Comparison of ENCODE assay signal across 8 mouse cellular contexts in genomic region chr9:98033273-98033855, GRCm38 (mm10). TPM values are rescaled to one million over a fixed set of nuclear protein-coding genes. Genes with fewer than 3 reads are reported as not detected.
DNase-seq lines count a peak whose midpoint lies in the region; ATAC-seq and TF ChIP-seq lines count a peak whose summit lies in the region.

No protein-coding gene starts in this region.

- no peak for TF ChIP-seq CTCF in heart, postnatal 0 days (IDR thresholded peaks at IDR 0.05; ENCODE audit: low read depth)
- TF ChIP-seq CTCF in midbrain, postnatal 0 days (IDR thresholded peaks at IDR 0.05), result peak; percentile 63

- H3K27ac ChIP-seq in heart, postnatal 0 days (ENCODE audit: low read depth), result no peak overlapping the region
- peak overlapping the region; percentile 47; the same call in 1 of the 2 replicates for H3K27ac ChIP-seq in midbrain, postnatal 0 days (ENCODE audit: low read depth, low read length)

- WGBS in heart, postnatal 0 days, result 2% methylated on average over 35 of the region's 38 CpGs
- 1% methylated on average over 35 of the region's 38 CpGs for WGBS in midbrain, postnatal 0 days

- DNase-seq in retina, embryonic 14.5 days (ENCODE audit: low spot score), result peak; percentile 55
- DNase-seq in retina, postnatal 1 day, result no peak
- DNase-seq in cerebellum, postnatal 4 days (ENCODE audit: low spot score in 2 of 2), result peak; percentile 31 to 37
- no peak for DNase-seq in heart, postnatal 0 days (ENCODE audit: low spot score)
- DNase-seq in kidney, postnatal 4 days, result peak; percentile 43 to 64
- DNase-seq in midbrain, postnatal 0 days (ENCODE audit: low spot score), result peak; percentile 67
- DNase-seq in thymus, postnatal 25 days, result no peak
- DNase-seq in MN1 (ENCODE audit: low spot score), result no peak

- peak overlapping the region; percentile 95 for H3K4me2 ChIP-seq in heart, postnatal 0 days (ENCODE audit: low read depth, low read length)
- H3K4me2 ChIP-seq in midbrain, postnatal 0 days (ENCODE audit: low read depth, low read length, poor library complexity, severe bottlenecking), result peak overlapping the region; percentile 93

- peaks cover 57% of the 10 kb centered on the region for H3K27me3 ChIP-seq in heart, postnatal 0 days (ENCODE audit: control insufficient read depth, insufficient read depth, low read length)
- 0 out of 2 replicates have a peak, but pooled peaks cover 3% of the 10 kb centered on the region for H3K27me3 ChIP-seq in midbrain, postnatal 0 days (ENCODE audit: insufficient read depth, low read length)

- H3K9me3 ChIP-seq in heart, postnatal 0 days (replicated peaks; ENCODE audit: control insufficient read depth, low read length), result no peaks in the 10 kb centered on the region
- no peaks in the 10 kb centered on the region for H3K9me3 ChIP-seq in midbrain, postnatal 0 days (ENCODE audit: low read length)

- peak overlapping the region; percentile 59 for H3K4me3 ChIP-seq in heart, postnatal 0 days (ENCODE audit: low read depth, low read length)
- peak overlapping the region; percentile 77 for H3K4me3 ChIP-seq in midbrain, postnatal 0 days (ENCODE audit: low read depth, low read length)

- H3K4me1 ChIP-seq in heart, postnatal 0 days (ENCODE audit: control insufficient read depth, insufficient read depth), result 0 out of 2 replicates have a peak, but pooled peaks cover 10% of the 10 kb centered on the region
- H3K4me1 ChIP-seq in midbrain, postnatal 0 days (ENCODE audit: insufficient read depth, low read length), result no peaks in the 10 kb centered on the region

- no peaks in the 10 kb centered on the region for H3K36me3 ChIP-seq in heart, postnatal 0 days (replicated peaks; ENCODE audit: control insufficient read depth, insufficient read depth, low read length)
- H3K36me3 ChIP-seq in midbrain, postnatal 0 days (ENCODE audit: insufficient read depth, low read length), result no peaks in the 10 kb centered on the region

- no peak overlapping the region for H3K9ac ChIP-seq in heart, postnatal 0 days (replicated peaks; ENCODE audit: low read depth, low read length)
- peak overlapping the region; percentile 64 for H3K9ac ChIP-seq in midbrain, postnatal 0 days (replicated peaks; ENCODE audit: low read length, poor library complexity, severe bottlenecking)

- no peak for TF ChIP-seq EP300 in heart, postnatal 0 days (IDR thresholded peaks at IDR 0.05; ENCODE audit: low read depth)

- ATAC-seq in heart, postnatal 0 days (ENCODE audit: insufficient read depth, low read depth), result peak; percentile 39
- ATAC-seq in midbrain, postnatal 0 days (ENCODE audit: low FRiP score), result peak; percentile 75

RNA-seq across cellular contexts. Expression of gene Clstn2, which starts 0.4 kb away (rescaled TPM):
- total RNA-seq in heart, postnatal 0 days (2014; rRNA removed; ENCODE audit: low replicate concordance), result 0.61 and 1.8 TPM in 2 replicates
- polyA plus RNA-seq in heart, postnatal 0 days (2015; fragmentation: Nextera tagmentation; extraction: Ambion mirVana), result 0.14 and 0.19 TPM in 2 replicates
- 45.7 and 52.0 TPM in 2 replicates for total RNA-seq in midbrain, postnatal 0 days (2014; rRNA removed)
- polyA plus RNA-seq in midbrain, postnatal 0 days (2015; fragmentation: Nextera tagmentation; extraction: Ambion mirVana), result 9.2 and 9.8 TPM in 2 replicates

Comparison
In these comparisons a context has a peak if more than half of its experiments do, and no peak if none do; other contexts are left out.
1. DNase-seq: peak in retina, embryonic 14.5 days (single experiment), cerebellum, postnatal 4 days (2 of 2), kidney, postnatal 4 days (2 of 2) and midbrain, postnatal 0 days (single experiment); none in retina, postnatal 1 day (single experiment), heart, postnatal 0 days (single experiment), thymus, postnatal 25 days (single experiment) and MN1 (single experiment).
2. RNA of gene Clstn2, which starts 0.4 kb away (total RNA-seq): 45.7 to 52.0 TPM in midbrain, postnatal 0 days; 0.61 to 1.8 TPM in heart, postnatal 0 days; every median in the first group is over 10 times any median in the second.